Mouse (Mus musculus) heart, postnatal 4 days (tissue): ENCODE results near the gene Srp14. TPM values are rescaled to one million over a fixed set of nuclear protein-coding genes. Genes with fewer than 3 reads are reported as not detected.

Source experiments
- DNase-seq: peaks from one replicate; pipeline ENCODE4 v3.0.0; 2021
- total RNA-seq, 2 experiments: library from RNA; stranded (reverse); gene quantifications; 2 replicates each; pipeline ENCODE4 v1.2.3; 2021

The Srp14 gene
- total RNA-seq: 100 to 1,000 TPM; 104 to 111 TPM

- DNase-seq: peak; percentile 94
Measured at GRCm38 (mm10) chr2:118479550-118479909, at the start of gene Srp14. Srp14 (minus strand) TSS chr2:118479711.

DNA sequence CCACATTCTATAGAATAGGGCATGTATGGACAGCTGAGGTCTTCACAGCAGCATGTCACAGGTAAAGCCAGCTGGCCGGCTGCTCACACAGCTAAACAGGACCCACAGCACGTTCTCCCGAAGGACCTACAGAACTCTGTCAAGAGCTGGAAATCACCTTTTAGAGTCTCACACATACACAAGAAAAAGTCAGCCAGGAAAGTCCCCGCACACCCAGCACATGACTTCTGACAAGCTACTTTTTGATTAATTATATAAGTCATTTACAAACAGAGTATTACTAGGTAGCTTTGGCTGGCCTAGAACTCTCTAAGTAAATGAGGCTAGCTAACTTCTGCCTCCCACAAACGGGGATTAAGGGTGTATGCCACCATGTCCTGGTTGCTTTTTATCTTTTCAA is 47.0 kb upstream of the Srp14 start:
- no peak for DNase-seq

DNA sequence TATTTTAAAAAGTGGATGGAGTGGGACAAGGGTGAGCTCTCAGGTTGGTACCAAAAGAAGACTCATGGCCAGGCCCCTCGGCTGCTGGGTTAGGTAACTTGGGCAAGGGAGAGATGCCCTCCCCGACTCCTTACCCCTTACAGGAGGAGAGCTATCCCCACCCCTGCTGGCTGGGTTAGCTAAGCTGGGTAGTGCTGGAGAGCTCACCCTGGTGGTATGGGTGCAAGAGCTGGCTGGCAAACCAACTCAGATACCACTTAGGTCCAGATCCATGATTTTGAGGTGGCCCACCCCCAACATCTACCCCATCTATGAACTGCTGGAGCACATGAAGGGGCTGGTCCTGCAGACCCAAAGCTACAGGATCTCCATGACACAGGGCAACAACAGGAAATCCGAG is 45.3 kb upstream of the Srp14 start:
- no peak for DNase-seq

DNA sequence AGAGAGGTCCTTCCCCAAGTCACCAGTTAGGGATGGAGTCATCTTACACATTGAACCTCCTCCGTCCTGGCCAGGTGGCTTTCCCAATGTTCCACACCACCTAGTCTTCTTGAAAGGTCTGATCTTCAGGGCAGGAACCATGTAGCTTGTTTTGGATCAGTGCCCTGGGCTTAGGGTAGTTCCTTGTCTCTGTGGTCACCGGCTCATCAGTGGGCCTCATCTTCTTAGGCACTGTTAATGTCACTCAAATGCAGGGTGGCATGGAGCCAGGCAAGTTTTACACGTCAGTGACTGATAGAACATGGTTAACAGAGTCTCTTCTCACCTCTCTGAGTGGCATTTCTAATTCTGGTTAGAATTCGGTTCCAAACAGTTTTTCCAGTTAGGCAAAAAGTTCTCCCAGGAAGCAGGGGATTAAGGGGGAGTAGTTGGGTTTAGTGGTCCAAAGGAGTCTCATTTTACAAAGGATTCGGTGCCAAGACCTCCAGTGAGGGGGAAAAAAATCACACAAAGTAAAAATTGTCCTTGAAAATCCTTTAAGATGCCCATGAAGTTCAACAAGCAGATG is 43.7 kb upstream of the Srp14 start:
- DNase-seq: no peak

- no peak for DNase-seq
Measured at GRCm38 (mm10) chr2:118522265-118522664, 42.8 kb upstream of the Srp14 start.

- DNase-seq: peak; percentile 60
Measured at GRCm38 (mm10) chr2:118520042-118520933, 40.8 kb upstream of the Srp14 start.

DNA sequence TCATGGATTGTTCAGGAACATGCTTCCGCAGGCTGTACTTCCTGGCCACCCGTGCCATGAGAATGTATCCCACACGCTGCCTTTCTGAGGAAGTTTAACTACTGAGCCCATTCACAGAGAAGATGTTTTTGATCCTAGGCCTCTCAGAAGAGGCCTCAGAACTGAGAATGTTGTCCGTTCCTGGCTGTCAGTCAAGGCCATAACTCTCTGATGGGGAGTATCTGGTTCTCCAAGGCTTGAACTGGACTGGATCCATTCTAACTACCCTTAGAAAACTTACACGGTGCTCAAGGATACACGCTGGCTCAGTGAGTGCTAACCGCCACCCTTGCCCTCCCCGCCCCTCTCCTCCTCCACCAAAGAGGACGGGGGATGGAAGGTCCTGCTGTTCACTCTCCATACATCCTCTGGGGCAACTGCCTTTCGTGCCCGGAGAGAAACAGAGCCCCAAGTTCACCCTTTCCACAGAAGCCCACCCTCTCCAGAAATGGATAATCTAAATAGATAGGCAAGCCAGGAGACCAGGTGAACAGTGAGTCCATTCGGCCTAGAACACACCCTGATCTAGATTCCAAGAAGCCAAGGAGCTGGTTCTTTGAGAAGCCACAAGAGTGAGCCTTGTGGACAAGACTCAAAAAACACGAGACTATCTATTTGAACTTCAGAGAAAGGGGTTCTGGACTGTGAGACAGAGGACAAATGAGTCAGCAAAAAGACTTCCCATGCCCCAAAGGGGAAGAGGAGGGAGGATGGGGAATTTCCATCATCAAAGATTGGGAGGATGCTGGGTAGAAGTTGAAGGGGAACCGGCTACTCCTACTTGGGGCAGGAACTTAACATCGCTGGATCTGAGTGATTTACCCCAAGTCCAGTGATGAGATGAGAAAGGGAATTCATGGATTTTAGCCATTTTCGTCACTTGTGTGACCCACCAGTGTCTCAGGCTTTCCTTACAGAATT is 33.2 kb upstream of the Srp14 start:
- DNase-seq: no peak

DNA sequence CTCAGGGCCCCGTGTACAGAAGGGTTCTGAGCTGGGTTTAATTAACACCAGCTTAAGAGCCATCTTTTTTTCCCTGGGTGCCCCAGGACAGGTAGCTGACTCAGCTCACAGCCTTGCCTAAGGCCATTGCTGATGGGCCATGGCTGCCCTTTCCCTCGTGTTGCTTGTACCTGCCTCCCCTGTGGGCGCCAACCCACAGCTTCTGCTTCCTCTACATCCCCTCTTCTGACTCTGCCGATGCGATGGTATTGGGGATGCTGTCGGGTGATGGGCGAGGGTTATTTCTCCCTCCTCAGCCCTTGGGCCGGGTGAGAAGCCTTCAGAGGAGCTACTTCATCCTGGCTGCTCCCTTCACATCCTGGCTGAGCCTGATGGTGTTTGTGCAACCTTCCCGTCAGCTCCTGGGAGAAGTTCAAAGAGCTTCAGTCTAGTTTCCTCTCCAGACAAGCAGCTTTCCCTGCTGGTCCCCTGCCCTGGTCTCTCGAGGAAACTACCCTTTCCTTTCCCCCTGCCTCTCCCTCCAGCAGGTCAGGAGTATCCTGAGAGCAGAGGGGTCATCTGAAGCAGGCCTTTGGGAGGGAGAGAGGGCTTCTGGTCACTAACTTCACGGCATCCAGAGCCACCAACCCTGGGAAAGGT is 32.4 kb upstream of the Srp14 start:
- peak; percentile 29 for DNase-seq

- peak; percentile 96 for DNase-seq
Measured at GRCm38 (mm10) chr2:118510447-118511310, 31.2 kb upstream of the Srp14 start.

DNA sequence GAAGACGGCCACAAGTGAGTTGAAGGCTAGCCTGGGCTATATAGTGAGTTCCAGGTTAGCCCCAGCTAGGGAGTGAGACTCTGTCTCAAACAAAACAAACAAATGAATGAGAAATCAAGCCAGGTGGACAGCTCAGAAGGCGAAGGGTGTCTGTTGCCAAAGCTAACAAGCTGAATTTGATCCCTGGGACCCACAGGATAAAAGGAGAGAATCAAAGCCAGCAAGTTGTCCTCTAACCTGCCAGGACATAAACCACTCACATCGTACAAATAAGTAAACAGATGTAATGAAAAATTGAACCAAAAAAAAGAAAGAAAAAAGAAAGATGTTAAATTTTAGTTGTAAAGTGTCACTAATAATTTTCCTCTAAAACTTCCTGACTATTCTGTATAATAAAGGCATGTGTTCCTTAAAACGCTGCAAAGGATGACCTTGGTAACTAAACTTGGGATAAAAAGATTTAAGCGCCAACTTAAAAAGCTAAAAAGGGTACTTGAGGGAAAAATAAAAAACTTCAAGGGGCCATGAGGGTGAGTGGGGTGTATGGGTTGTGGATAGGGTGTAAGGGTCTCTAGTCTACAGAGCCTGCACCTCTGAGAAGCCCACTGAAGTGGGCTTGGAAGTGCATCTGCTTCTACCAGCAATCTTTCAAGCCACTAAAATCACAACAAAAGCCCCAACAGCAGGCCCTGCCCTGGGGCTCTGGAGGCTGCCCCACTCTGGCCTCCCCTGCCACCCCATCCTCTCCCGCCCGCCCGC is 30.4 kb upstream of the Srp14 start:
- DNase-seq: no peak

DNA sequence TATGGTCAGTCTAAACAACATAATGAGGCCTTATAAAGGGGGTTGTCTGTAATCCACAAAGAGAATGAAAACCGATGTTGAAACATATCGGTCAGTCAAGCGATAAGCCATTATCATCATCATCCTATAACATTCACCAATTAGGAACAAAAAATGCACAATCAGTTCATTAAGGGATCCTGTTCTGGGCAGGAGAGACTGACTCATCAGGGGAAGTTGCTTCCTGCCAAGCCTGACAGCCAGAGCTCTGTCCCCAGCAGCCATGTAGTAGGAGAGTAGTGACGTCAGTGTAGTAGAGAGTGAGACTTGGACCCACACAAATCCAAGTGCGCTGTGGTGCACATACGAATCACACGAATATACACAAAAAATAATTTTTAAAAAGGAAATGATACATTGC is 27.6 kb upstream of the Srp14 start:
- DNase-seq: no peak

GRCm38 (mm10) chr2:118500191-118500590 is 20.7 kb upstream of the Srp14 start:
- no peak for DNase-seq

DNA sequence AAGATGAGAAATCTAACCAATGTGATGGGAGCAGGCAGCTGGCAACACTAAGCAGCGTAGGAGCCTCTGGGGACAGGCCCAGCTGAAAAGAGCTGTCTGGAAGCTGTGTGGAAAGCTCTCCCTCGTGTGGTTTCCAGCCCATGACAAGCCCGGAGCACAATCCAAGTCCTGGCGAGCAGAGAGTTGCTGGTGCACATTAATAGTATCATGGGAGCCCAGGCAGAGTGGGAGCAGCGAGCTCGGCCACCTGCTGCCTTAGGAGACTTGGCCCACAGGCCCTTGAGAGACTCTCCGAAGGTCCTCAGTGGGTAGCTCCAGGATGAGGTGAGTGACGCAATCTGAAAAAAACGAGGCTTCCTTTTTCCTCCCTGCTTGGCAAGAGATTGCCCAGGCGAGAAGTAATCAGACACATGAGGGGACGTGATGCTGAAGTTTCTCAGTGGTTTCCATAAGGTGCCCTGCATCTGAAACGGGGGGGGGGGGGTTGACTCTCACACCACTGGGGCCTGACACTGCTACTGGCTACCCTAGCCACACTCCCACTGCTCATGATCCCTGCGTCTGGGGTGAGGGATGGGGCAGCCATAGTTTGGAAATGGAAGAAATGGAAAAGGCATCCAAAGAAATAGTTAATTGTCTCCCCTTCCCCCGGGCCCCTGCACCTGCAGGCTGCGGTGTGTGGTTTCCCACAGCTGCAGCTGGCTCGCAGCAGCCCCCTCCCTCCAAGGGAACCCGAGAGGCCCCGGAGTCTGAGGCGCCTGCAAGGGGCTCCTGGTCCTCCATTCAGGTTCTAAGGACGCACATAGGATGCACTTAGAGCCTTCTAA is 19.8 kb upstream of the Srp14 start:
- peak; percentile 46 for DNase-seq

GRCm38 (mm10) chr2:118498476-118498875 is 19.0 kb upstream of the Srp14 start:
- no peak for DNase-seq

DNA sequence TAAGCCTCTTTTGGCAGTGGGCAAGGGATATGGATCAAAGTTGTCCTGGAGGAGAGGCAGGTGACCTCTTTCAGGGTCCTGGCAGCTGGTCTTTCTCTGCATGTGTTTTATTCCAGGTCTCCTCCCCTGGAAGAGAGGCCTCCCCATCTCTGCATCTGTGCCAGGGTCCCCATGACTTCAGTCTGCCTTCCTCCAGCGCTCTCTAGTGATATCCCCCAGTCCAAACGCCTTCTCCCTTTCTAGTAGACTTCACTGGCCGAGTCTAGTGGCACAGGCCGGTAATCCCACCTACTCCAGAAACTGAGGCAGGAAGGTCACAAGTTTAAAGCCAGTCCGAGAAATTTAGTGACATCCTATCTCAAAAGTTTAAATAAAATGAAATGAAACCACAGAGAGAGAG is 18.4 kb upstream of the Srp14 start:
- DNase-seq: no peak

GRCm38 (mm10) chr2:118495024-118495423 is 15.5 kb upstream of the Srp14 start:
- no peak for DNase-seq

- no peak for DNase-seq
Measured at GRCm38 (mm10) chr2:118491741-118492395, 12.4 kb upstream of the Srp14 start.

- peak; percentile 39 for DNase-seq
Measured at GRCm38 (mm10) chr2:118491281-118491731, 11.8 kb upstream of the Srp14 start.
